Mouse (Mus musculus) bone marrow, adult 2 months (tissue): ENCODE results near the gene Eras.

Experiments used
- CTCF ChIP-seq: fragments of 200-500 bp; IDR thresholded peaks from 2 replicates; pipeline ENCODE4 v1.5.1; 2011; ENCODE audit warnings: low read length, control low read depth; ENCODE audit not compliant: control insufficient read depth, insufficient read depth
- POLR2A ChIP-seq: fragments of 200-500 bp; IDR thresholded peaks from 2 replicates; pipeline ENCODE4 v1.6.1; 2011; ENCODE audit warnings: low read depth, mild to moderate bottlenecking, control low read depth, low read length, borderline replicate concordance; ENCODE audit not compliant: control insufficient read depth

DNA sequence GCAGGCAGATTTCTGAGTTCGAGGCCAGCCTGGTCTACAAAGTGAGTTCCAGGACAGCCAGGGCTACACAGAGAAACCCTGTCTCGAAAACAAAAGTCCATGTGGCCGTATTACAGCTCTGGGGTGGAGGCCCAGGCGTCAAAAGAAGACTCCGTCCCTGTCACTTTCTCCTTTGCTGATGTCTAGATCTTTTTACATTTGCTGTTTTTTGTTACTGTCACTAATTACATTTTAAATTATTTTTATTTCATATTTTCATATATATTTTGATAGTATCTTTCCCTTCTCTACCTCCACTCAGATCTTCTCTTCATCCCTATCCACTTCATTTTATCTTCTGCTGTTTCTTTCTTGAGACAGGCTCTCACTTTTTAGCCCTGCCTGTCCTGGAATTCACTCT, 20.7 kb downstream of the Eras start, which contains the start of gene Gm10491:
- TF ChIP-seq CTCF (no peak), POLR2A (no peak)
